Mouse (Mus musculus) layer of hippocampus, postnatal 36 days (tissue): ENCODE results near the gene Mmp8. TPM values are rescaled to one million over a fixed set of nuclear protein-coding genes. Genes with fewer than 3 reads are reported as not detected.

Experiments
- DNase-seq, 2 experiments: peaks; one replicate each; pipeline ENCODE4 v3.0.0; 2022
- total RNA-seq, 2 experiments: library from RNA; stranded (reverse); gene quantifications; 2 replicates each; pipeline ENCODE4 v1.2.3; 2021

The Mmp8 gene
- total RNA-seq, 2 experiments from 2014 or later = not detected

DNA sequence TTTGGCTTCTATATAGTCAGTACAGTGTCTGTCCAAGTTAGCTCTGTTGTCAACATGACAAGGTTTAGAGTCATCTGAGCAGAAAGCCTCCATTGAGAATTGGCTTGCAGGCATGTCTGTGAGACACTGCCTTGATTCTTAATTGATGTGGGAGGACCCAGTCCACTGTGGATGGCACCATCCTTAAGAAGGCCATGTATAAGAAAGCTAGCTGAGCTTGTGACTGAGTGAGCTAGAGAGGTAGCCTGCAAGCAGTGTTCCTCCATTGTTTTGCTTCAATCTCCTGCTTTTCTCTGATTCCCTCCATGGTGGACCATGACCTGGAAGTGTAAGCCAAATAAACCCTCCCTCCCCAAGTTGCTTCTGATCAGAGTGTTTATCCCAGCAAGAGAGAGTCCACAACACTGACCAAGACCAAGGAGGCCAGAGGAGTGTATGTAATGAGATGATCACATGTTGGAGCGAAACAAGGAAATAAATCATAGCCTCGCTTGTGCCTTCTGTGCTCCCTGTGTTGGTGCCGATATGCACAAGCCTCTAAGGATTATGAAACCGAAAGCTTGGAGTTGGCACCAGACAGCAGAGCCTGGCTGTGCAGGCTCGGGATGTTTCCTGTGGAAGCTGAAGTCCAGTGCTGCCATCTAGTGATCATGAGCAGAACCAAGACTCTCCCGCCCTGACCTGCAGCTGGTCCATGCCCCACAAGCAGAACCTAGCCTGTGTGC is 36.7 kb downstream of the Mmp8 start:
- peak; percentile 67 to 69 for DNase-seq

GRCm38 (mm10) chr9:7602982-7603742 is 44.9 kb downstream of the Mmp8 start:
- DNase-seq = peak; percentile 50 to 80

DNA sequence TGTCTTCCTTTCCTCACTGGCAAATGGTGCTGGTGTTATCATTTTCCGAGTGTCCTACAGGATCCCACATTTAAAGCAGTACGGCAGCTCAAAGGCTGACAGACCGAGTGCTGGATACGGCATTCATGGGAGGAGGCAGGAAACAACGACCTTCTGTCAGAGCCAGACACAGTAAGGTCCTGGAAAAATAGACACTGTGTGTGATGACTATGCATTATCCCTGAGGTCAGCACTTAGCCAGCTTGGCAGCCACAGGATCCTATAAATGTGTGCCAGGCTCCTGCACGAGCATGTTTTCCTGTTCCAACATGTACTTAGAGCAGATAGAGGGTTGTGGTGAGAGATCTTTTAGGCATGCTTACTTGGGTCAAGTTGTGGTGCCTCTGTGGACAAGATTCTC is 45.7 kb downstream of the Mmp8 start:
- DNase-seq = no peak

- no peak for DNase-seq
Measured at GRCm38 (mm10) chr9:7605638-7606037, 47.4 kb downstream of the Mmp8 start.

Other genes starting within 250 kb of the Mmp8 start
- not detected for gene Mmp12, start 214.1 kb upstream of the Mmp8 start, total RNA-seq
- not detected for gene Mmp1b, start 170.4 kb upstream of the Mmp8 start, total RNA-seq
- gene Mmp3, start 112.6 kb upstream of the Mmp8 start, total RNA-seq = not detected
- not detected for gene Mmp10, start 56.1 kb upstream of the Mmp8 start, total RNA-seq
- gene Mmp27, start 12.9 kb downstream of the Mmp8 start, total RNA-seq = not detected
- gene Mmp20, start 69.8 kb downstream of the Mmp8 start, total RNA-seq = not detected
- not detected for gene Mmp7, start 133.6 kb downstream of the Mmp8 start, total RNA-seq
- gene Tmem123, start 205.6 kb downstream of the Mmp8 start, total RNA-seq = 10 to 100 TPM; 11.7 to 13.8 TPM